Mouse (Mus musculus) left cerebral cortex, adult 9 months (tissue): ENCODE results near the gene Ralb.

Experiments
- DNase-seq, 2 experiments: peaks; one replicate each; pipeline ENCODE4 v3.0.0; 2022; ENCODE audit warnings: low spot score in 2 of 2

Ralb gene

GRCm38 (mm10) chr1:119451417-119451816 lies 53.2 kb downstream of the Ralb start:
- peak in 1 of 2 experiments; percentile 49 for DNase-seq

- no peak for DNase-seq
Observed at GRCm38 (mm10) chr1:119450651-119451345, 53.8 kb downstream of the Ralb start.

- no peak for DNase-seq
Observed at GRCm38 (mm10) chr1:119446753-119447283, 57.8 kb downstream of the Ralb start.

GRCm38 (mm10) chr1:119443591-119444350 lies 60.8 kb downstream of the Ralb start:
- DNase-seq: no peak

- no peak for DNase-seq
Observed at GRCm38 (mm10) chr1:119442901-119443300, 61.7 kb downstream of the Ralb start.

- no peak for DNase-seq
Observed at GRCm38 (mm10) chr1:119438105-119438637, 66.4 kb downstream of the Ralb start.

- no peak for DNase-seq
Observed at GRCm38 (mm10) chr1:119437401-119437800, 67.2 kb downstream of the Ralb start.

- DNase-seq: no peak
Observed at GRCm38 (mm10) chr1:119424141-119424860, 80.3 kb downstream of the Ralb start.

- DNase-seq: peak in 1 of 2 experiments; percentile 39
Observed at GRCm38 (mm10) chr1:119423510-119423909, 81.1 kb downstream of the Ralb start.

- no peak for DNase-seq
Observed at GRCm38 (mm10) chr1:119422460-119423015, 82.1 kb downstream of the Ralb start.

- DNase-seq: peak in 1 of 2 experiments; percentile 34
Observed at GRCm38 (mm10) chr1:119421576-119422421, 82.8 kb downstream of the Ralb start, which contains the start of gene Inhbb. Gene Inhbb, minus strand, starts transcription at chr1:119422248.

GRCm38 (mm10) chr1:119420984-119421575 lies 83.5 kb downstream of the Ralb start:
- no peak for DNase-seq
